Mouse (Mus musculus) lung, postnatal 0 days (tissue): ENCODE results near the gene I830077J02Rik.

Experiments
- CTCF ChIP-seq: IDR thresholded peaks from 2 replicates; pipeline ENCODE4 v1.5.1; 2016; ENCODE audit warnings: antibody characterized with exemption, mild to moderate bottlenecking
- EP300 ChIP-seq: IDR thresholded peaks from 2 replicates; pipeline ENCODE4 v1.6.1; 2016; ENCODE audit warnings: antibody characterized with exemption, mild to moderate bottlenecking, control low read depth

- TF ChIP-seq CTCF (no peak), EP300 (no peak)
Measured at GRCm38 (mm10) chr3:105918355-105918745, 14.1 kb downstream of the I830077J02Rik start.
